Mouse (Mus musculus) embryonic stem cell, embryonic (primary cell): Measurements from ENCODE around the gene Ush2a.

Experiments
- CTCF ChIA-PET, 4 experiments: fragments of 300-600 bp in 2 of 4; fragments of 350-600 bp in 2 of 4; sonication (Branson Sonifier 250); formaldehyde crosslinking; loops; one replicate each; lab custom pipeline; 2022; ENCODE audit warnings: inconsistent platforms in 2 of 4; lab: Charles Lee
- POLR2A ChIA-PET, 4 experiments: fragments of 300-600 bp in 2 of 4; fragments of 350-600 bp in 2 of 4; sonication (Branson Sonifier 250); formaldehyde crosslinking; loops; one replicate each; lab custom pipeline; 2022; ENCODE audit warnings: antibody characterized with exemption in 4 of 4, inconsistent platforms in 1 of 4; lab: Charles Lee

Gene Ush2a

DNA sequence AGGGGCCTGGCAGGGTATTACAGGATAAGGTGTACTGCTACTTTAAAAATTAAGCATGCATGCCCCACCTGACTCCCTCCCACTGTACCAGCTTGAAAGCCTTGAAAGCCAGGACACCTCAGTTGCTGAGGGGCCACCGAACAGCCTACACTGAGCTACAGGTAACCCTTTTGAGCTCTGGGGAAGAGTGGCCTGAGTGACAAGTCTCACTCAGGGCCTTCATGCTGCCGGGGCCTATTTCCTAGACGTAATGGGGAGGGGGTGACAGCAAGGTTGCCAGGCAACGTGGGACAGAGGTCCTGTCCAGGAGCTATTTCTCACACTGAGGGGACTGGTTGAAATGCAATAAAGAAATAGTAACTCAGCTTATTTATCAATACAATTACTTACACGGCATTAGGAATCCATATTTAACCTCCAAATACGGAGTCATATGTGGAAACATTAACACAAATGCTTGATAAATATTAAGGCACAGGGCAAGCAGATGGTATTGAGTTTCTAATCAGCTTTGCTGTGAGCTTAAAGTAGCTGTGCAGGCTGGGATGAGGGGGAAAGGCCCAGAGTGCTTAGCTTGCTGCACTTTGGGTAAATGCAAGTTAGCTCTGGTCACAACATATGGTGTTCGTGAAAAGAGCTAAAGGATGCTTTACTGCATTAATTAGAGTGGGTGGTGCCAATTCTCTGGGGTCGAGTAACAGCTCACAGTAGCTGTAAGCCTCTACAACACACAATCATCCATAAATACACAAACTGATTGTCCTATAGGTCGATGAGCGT, at the start of gene Ush2a:
Ush2a (plus strand) TSS at position 121 of the 780 bp plus-strand sequence.
- ChIA-PET CTCF (interaction anchor here in 1 of 4 experiments (0.6 kb wide), 1 partner anchor 1037 kb away, joined by 3 read pairs; no protein-coding TSS in a partner anchor), POLR2A (no interaction called here)

DNA sequence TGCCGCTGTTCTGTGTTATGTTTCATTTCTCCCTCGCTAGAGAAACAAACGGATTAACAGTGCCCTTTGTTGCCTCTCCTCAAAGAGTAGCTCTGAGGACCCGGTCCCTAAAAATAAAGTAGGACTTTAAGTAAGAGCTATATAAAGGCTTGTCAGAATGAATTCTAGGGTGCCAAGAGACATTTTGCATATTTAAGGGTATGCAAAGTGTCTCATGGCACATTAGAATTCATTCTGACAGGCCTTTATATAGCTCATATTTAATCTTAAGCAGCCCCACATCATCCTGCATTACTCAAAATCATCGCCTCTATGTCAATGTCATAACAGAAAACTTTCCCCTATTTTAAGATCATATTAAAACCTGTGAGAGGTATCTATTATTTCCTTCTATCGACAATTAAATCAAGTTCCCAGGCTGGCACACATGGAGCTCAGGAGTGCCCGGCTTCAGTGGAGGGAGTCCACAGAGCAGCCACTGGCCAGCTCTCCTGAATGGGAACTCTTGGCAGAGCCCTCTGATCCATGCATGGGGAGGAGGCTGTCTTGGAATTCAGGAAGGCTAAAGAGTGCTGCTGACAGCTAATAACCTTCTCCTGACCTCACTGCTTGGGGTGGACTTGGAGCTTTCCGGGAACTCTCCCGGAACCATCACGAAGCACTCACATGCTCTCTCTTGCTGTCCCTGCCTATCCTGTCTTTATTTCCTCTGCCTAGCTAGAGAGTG, 46.8 kb upstream of the Ush2a start:
- ChIA-PET POLR2A (interaction anchor here in 1 of 4 experiments (0.7 kb wide), 1 partner anchor 145 kb away, joined by 5 read pairs; no protein-coding TSS in a partner anchor), CTCF (no interaction called here)

DNA sequence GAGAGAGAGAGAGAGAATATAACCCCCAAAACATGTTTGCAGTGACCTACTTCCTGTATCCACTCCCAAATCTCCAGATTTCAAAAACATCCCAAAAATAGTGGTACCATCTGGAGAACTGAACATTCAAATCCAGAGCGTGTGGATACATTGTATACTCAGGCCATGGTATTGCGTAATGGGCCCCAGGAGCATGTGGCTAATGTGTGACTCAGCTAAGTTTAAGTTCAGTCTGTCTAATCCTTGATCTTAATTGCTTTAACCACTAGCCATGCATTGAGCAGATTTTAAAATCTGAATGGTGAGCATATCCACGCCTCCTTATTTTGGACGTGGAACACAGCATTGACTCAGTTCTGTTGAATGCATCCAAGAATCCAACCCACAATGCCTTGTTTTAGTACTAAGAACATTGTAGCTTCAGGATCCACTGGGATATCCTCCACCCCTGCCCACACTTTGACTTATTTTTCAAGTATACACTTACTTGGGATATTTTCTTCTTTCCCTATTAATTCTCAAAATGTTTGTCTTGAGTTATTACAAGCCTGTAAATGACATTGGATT, 40.5 kb upstream of the Ush2a start:
- ChIA-PET POLR2A (no interaction called here), CTCF (interaction anchor here in 1 of 4 experiments (0.8 kb wide), 1 partner anchor 770 kb away, joined by 3 read pairs; no protein-coding TSS in a partner anchor)

DNA sequence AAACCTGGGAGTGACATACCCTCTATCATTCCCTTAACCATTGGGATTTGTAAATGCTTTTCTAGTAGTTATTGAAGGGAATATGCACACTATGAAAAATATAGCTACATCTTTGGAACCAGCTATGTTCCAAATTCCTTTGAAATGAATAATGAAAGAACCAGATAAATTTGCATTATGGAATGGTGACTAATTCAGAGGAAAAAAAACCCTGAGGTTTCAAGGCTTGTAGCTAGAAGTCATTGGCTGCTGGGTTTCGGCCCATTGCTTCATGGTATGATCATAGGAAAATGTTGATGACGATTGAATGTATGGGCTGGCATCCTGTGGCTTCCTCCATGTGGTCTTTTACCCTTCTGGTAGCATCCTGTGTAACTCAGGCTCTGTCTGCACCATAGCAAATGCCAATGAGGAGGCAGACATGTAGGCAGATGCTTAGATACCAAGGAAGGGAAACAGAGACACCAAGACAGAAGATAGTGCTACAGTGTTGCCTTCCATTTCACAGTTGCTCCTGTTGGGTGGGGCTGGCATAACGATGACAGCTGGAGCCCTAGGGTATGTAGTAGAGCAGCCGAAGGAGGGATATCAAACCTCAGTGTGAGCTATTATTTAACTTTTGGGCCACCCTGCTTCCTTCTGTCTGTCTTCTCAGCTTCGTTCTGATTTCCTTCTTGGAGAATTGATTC, 28.6 kb upstream of the Ush2a start:
- CTCF ChIA-PET: no interaction called here
- POLR2A ChIA-PET: no interaction called here

DNA sequence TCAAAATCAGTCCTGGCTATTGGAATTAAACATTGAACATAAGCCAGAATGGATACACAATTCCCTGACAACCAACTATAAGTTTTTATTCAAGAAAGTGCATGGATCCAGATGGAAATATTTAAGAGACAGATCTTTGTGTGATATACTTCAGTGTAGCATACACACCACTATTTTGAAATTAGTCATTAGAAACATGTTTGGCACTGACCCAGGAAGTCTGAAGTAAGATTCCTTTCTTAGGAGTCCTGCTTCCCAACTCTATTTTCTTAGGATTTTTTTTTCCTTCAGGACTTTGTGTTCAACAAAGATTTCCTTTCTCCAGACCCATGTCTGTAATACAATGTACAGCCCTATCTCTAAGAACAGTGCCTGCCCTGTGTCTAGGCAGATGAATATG, 23.2 kb upstream of the Ush2a start:
- ChIA-PET CTCF (no interaction called here), POLR2A (no interaction called here)

DNA sequence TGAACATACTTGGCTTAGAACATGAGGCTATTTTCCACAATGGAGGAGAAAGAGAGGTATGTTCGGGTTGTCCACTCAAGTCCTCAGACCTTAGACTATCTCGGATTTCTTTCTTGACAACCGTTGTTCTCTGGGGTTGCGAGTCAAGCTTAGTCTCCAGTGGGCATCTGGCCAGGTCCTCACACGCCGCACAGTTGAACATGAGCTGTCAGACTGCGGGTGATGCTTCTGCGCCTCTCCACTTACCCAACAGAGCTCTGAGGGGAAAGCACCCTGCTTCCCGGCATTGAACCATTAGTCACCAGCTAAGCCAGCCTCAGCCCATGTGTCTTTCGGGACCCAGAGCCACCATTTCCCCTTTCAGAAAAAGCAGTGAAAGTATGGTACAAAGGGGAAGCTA, 20.1 kb upstream of the Ush2a start:
- CTCF ChIA-PET: interaction anchor here in 1 of 4 experiments (0.7 kb wide), 1 partner anchor 547 kb away, joined by 3 read pairs; no protein-coding TSS in a partner anchor

DNA sequence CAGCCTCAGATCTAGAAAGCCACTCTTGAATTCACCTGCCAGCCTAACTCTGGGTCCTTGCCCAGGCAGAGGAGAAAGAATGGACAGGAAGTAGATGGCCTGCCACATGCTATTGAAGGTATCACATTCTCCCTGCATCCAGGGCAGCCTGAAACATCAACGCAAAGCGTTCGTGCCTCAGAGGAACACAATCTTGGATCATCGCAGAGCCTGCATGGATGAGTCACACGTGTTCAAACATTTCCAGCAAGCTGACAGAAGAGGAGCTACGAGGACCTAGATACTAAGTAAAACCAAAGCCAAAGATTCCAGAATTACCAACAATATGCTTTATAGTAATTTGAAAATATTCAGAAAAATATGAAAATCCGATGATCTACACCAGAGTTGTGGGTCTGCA, 4.3 kb upstream of the Ush2a start:
- ChIA-PET POLR2A (no interaction called here), CTCF (no interaction called here)

More for the DNA sequence above, 20.1 kb upstream of the Ush2a start:
- POLR2A ChIA-PET: no interaction called here

DNA sequence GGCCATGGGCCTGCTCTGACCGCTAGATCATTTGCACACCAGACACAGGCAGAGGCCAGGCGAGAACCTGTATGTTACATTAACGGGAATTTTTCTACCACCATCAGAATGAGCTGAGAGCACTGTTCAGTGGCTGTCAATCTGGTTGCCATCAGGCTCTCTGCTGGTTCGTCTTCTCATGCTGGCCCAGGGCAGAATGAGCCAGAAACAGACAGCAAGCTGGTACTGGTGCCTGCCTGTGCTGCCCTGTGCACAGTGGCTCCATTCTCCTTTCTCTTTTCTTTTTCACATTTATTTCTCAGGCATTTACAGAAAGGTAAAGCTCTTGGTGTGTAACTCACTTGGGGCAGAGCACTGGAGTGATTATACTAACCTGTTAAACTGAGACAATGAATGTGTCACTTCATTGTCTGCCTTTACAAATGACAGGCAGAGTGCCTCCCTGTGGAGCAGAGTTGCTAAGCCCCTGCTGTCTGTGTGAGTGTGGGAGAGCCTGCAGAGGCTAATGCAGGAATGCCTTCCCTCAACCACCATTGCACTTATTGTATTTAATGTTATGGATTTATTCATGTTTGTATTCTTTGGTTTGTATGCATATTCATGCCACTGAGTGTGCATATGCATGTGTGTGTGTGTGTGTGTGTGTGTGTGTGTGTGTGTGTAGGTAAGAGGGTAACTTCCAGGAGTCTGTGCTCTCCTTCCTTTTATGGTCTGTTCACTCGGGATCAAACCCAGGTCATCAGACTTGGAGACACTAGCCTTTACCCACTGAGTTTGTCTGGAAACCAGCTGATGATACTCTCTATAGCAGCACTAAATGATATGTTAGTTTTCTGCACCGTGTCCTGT, 1.3 kb upstream of the Ush2a start:
- CTCF ChIA-PET: no interaction called here

DNA sequence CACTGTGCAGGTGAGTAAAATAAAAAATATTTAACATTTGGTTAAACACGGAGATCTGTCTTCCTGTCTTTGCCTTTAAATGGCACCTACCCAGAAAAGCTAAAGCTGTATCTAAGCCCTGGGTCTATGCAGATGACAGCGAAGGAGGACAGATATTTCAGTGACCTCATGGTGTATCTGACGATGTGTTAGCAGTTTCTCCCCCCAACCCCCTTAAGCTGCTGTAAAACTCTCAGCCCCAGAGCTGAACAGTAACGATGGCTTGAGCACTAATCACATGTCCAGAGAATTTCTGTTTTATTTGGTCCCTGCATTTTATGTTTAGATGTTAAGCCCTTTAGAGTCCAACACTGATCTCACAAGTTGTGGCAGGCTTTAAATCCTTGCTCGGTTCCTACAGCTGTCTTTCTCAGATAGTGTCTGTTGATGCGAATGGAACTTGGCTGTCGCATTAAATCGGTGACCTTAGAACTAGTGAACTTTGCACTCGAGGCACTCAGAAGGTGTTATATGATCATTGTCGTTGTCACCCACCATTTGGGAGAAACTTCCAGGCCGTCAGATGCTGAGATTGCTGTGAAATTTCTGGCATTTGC, 5.4 kb downstream of the Ush2a start:
- CTCF ChIA-PET: interaction anchor here in 1 of 4 experiments (0.7 kb wide), 1 partner anchor 106 kb away, joined by 3 read pairs; no protein-coding TSS in a partner anchor
- POLR2A ChIA-PET: interaction anchor here in 1 of 4 experiments (0.5 kb wide), 1 partner anchor 747 kb away, joined by 3 read pairs; no protein-coding TSS in a partner anchor

More for the DNA sequence above, 1.3 kb upstream of the Ush2a start:
- POLR2A ChIA-PET: no interaction called here

DNA sequence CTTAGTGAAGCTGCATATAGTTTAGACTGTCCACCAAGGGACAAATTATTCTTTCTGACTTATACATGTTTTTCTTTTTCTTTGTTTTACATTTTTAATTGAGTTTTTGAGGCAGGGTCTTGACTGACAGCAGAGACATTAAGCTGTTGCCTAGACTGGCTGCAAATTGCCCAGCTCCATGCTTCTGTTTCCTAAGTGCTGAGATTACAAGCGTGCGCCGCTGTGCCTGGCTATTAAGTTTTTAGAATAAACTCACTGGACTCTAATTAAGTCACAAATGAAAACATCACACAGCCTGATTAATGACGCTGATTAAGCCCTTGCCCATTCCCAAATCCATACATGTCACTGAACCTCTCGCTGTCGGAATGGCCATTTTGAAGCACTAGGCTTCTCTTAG, 7.2 kb downstream of the Ush2a start:
- CTCF ChIA-PET: no interaction called here
- POLR2A ChIA-PET: no interaction called here

DNA sequence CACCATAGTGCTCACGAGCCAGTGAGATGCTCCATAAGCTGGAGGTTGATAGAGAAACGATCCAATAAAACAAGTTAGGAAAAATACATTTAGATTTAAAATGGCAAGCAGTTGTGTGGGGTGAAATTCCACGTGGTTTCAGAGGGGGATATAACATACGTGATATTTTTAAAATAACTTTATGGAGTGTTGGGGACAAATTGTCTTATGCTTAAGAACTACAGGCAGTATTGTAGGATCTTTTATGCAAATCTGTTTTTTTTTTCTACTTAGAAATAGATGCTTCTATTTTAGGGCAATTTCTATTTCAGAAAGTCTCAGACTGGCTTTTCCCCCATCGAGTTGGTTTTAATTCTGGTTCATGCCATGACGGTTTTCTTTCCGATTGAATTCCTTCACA, 51.5 kb downstream of the Ush2a start:
- POLR2A ChIA-PET: no interaction called here
- CTCF ChIA-PET: no interaction called here

DNA sequence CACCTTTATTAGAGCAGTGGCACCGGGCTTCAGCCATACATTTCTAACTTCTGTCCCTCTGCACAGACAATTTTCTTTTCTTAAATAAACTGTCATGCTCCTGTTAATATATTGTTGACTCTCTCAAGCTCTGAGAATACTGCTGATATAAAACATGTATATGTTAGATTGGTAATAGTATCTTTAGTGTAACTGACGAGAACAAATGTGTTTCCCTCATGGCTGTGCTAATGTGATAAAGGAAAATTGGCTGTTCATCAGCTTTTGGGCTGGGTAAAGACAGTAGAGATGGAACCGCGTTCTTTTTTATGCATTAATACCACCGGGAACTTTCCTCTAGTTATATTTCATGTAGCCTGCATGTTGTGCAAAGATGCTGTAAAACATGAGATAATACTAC, 54.8 kb downstream of the Ush2a start:
- ChIA-PET CTCF (no interaction called here), POLR2A (no interaction called here)

DNA sequence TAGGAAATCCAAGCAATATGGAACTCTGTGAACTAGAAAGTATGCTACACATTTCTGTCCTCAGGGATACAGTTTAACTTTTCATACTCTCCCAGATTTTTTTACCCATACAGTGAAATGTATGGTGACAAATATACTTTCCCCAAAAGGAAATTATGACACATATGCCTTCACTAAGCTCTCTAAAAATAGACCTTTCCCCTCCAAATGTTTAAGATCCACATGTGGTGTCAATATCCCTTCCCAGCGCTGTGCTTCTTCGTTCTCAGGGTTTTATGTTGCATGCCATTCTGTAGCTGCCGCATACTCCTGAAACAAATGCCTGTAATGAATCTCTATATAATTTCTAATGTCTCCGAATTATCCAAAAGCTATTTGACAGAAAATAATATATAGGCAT, 58.4 kb downstream of the Ush2a start:
- CTCF ChIA-PET: interaction anchor here in 2 of 4 experiments (0.6 kb wide), 3 partner anchors 57 to 1308 kb away, joined by 3 to 9 read pairs (median 6); no protein-coding TSS in a partner anchor
- POLR2A ChIA-PET: no interaction called here

DNA sequence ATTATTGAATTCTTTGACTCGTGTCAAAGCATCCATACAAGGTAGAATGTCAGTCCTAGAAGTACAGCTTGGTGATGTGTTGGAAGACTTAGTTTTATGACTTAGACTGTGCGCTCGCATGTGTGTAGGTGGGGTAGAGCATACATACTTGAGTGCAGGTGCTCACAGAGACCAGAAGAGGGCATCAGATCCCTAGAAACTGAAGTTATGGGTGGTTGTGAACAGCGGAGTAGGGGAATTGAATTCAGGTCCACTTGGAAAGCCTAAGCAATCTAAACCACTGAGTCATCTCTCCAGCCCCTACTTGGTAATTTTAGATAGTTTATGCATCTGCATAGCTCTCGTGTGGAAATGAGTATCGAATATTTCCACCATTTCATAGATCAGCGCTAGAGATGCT, 59.7 kb downstream of the Ush2a start:
- CTCF ChIA-PET: interaction anchor here in 1 of 4 experiments (0.7 kb wide), 1 partner anchor 1049 kb away, joined by 5 read pairs; no protein-coding TSS in a partner anchor
- POLR2A ChIA-PET: no interaction called here

DNA sequence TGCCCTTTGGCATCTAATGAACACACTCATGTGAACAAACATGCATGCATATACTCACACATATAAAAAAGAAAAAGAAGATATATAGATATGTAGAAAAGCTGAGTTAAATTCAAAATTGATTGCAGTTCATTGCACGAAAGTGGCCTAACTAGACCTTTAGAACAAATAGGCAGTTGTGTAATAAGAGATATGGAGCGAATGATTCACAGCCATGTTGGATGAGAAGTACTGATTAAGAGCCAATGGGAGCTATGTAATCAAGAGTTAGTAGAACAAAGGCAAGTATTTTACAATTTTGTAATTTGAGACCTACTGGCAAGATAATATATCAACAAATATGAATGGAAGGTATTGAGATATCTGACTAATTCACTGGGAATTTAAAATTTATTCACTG, 68.6 kb downstream of the Ush2a start:
- POLR2A ChIA-PET: no interaction called here

DNA sequence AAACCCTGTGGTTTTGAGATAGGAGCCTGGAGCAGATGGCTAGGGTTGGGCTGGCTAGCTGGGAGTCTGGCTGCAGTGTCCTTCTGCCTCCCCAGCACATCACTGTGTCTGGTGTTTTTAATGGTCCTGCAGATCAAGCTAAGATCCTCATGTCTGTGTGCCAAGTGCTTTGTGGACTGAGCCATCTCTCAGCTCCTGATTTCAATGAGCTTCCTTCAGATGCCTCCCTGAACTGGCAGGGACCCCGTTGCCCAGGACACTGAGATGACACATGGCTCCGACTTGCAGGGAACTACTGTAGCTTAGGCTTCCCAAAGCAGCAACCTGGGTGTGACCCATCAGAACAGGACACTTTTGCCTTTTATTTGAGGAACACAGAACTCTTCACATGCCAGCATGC, 72.1 kb downstream of the Ush2a start:
- ChIA-PET CTCF (no interaction called here), POLR2A (no interaction called here)

More for the DNA sequence above, 68.6 kb downstream of the Ush2a start:
- CTCF ChIA-PET: no interaction called here

DNA sequence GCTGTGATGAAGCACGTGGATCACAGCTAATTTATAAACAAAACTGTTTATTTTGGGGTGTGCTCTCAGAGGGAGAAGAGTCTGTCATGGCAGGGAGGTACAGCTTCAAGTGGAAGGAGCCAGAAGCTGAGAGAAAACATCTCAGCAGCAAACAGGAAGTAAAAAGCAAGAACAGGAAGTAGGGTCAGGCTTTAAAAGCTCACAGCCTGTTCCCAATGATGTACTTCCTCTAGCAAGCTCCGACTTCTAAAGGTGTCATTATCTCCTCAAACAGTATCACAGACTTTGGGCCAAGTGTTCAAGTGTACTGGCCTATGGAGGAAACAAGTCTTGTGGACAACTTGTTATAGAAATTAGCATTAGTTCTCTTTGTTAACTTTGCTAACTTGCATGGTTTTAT, 85.9 kb downstream of the Ush2a start:
- CTCF ChIA-PET: no interaction called here

DNA sequence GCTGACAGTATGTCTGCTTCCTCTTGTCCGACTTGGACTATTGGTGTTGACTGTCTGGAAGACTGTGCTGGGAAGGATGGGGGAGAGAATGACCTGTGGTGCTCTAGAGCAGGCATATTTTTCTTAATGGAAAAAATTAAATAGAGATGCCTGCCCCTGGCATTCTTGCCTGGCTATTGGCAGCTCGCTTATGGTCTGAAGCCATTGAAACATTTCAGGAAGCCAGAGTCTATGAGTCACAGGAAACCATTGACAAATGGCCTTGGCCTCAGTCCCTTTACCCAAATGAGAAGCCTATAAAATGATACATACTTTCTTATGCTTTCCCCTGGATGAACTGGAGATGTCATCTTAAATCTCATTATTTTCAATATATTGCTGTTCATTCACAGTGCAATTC, 92.9 kb downstream of the Ush2a start:
- POLR2A ChIA-PET: no interaction called here
- CTCF ChIA-PET: no interaction called here

More for the DNA sequence above, 85.9 kb downstream of the Ush2a start:
- POLR2A ChIA-PET: no interaction called here
